Mouse (Mus musculus) forebrain, embryonic 13.5 days (tissue): ENCODE data around the gene Ighmbp2. TPM values are rescaled to one million over a fixed set of nuclear protein-coding genes. Genes with fewer than 3 reads are reported as not detected.

ENCODE experiments used
- ATAC-seq: fragments of 200-750 bp; cut with Nextera tagmentation; 2 replicates; pipeline ENCODE4 v1.8.0; 2017
- H3K27ac ChIP-seq: fragments of 300-500 bp; sonication (generic); 2 replicates; pipeline ENCODE4 v1.5.1; 2015; ENCODE audit warnings: inconsistent platforms, mild to moderate bottlenecking, moderate library complexity
- H3K27me3 ChIP-seq: fragments of 300-500 bp; sonication (generic); 2 replicates; pipeline ENCODE4 v1.6.1; 2015; ENCODE audit warnings: mild to moderate bottlenecking, inconsistent platforms
- H3K36me3 ChIP-seq: fragments of 300-500 bp; sonication (generic); 2 replicates; pipeline ENCODE4 v1.6.1; 2015; ENCODE audit warnings: mild to moderate bottlenecking, inconsistent platforms; ENCODE audit not compliant: poor library complexity, severe bottlenecking
- H3K4me1 ChIP-seq: fragments of 300-500 bp; sonication (generic); 2 replicates; pipeline ENCODE4 v1.6.1; 2015; ENCODE audit warnings: inconsistent platforms
- H3K4me2 ChIP-seq: fragments of 300-500 bp; sonication (generic); 2 replicates; pipeline ENCODE4 v1.6.1; 2015; ENCODE audit warnings: inconsistent platforms, mild to moderate bottlenecking, moderate library complexity
- H3K4me3 ChIP-seq: fragments of 300-500 bp; sonication (generic); 2 replicates; pipeline ENCODE4 v1.5.1; 2015; ENCODE audit warnings: mild to moderate bottlenecking, inconsistent platforms
- H3K9ac ChIP-seq: fragments of 300-500 bp; sonication (generic); 2 replicates; pipeline ENCODE4 v1.6.1; 2015; ENCODE audit warnings: mild to moderate bottlenecking, inconsistent platforms
- H3K9me3 ChIP-seq: fragments of 300-500 bp; sonication (generic); replicated peaks from 2 replicates; pipeline ENCODE4 v1.6.1; 2016; ENCODE audit warnings: inconsistent platforms
- WGBS: fragments of 180-500 bp; shearing (Covaris S2); methylation state at CpG from one replicate; pipeline ENCODE4 v1.1.7; 2015; 5-methylcytosine and 5-hydroxymethylcytosine counted together
- polyA plus RNA-seq: library from polyadenylated mRNA; unstranded; fragments of >200 nt; fragmentation: Nextera tagmentation; extraction: Ambion mirVana; gene quantifications from 2 replicates; pipeline ENCODE4 v1.2.1, GENCODE M21; 2015

The Ighmbp2 gene
- polyA plus RNA-seq, 1 experiment from 2014 or later = 10.6 TPM

DNA sequence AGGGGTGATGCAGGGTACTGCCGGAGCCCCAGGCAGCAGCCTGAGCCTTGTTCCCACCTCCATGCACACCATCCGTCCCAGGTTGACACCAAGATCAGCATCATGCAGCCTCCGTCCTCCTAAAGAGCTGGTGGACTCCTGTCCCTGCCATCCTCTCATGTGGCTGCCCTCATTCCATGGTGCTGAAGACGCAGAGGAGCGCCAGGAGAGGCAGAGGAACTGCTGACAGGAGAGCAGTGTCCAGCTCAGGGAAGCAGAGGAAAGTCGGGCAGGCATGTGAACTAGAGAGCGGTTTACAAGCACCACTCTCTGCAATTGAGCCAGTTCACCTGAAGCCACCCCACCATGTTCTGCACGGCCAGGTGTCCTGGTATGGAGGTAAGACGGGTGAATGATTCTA, 9.5 kb downstream of the Ighmbp2 start:
- no peak for ATAC-seq
- H3K27ac ChIP-seq = no peak overlapping the region
- H3K4me1 ChIP-seq = no peaks in the 10 kb centered on the region
- H3K36me3 ChIP-seq = peaks cover 97% of the 10 kb centered on the region
- H3K4me2 ChIP-seq = no peak overlapping the region
- no peak overlapping the region for H3K9ac ChIP-seq
- no peak overlapping the region for H3K4me3 ChIP-seq
- no peaks in the 10 kb centered on the region for H3K9me3 ChIP-seq
- WGBS = 95% methylated on average over 9 of the region's 9 CpGs
- no peaks in the 10 kb centered on the region for H3K27me3 ChIP-seq

DNA sequence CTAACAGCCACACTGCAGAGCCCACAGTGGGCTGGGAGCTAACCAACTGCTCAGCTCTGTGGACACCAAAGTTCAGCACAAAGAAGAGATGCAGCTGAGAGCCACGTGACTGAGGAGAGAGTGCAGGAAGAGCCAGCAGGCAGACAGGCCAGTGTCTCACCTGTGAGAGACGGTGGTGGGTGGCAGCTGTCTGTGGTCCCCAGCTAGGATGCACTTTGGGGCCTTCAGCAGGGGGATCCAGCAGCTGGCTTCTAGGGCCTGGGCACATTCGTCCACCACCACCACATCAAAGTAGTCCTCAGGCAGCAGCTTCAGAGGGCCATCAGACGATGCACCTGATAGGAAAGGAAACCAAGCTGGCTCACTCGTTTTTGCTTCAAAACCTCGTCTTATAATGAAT, 11.5 kb downstream of the Ighmbp2 start:
- WGBS = 93% methylated on average over 6 of the region's 6 CpGs
- no peak for ATAC-seq

DNA sequence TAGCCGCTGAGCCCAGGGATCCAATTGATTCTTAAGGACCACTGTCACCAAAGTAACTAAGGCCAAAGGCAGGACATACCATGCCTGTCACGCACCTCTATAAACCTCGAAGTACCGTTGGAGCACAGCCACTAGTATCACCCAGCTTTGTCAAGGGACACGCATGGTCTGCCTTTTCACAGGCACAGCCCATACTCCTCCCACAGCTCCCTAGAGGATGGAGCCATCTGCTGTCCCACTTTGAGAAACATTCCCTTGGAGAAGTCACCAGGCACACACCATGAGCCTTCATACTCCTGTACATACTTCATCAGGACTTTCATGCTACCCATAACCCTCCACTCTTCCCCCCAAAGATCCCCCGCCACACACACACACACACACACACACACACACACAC, 13.0 kb downstream of the Ighmbp2 start:
- Histone ChIP-seq H3K36me3 (peaks cover 99% of the 10 kb centered on the region), H3K4me1 (no peaks in the 10 kb centered on the region), H3K9me3 (no peaks in the 10 kb centered on the region), H3K9ac (no peak overlapping the region), H3K27ac (no peak overlapping the region), H3K27me3 (no peaks in the 10 kb centered on the region), H3K4me3 (no peak overlapping the region), H3K4me2 (no peak overlapping the region)
- ATAC-seq = no peak
- WGBS = 99% methylated on average over 6 of the region's 6 CpGs

More for the DNA sequence above, 11.5 kb downstream of the Ighmbp2 start:
- Histone ChIP-seq H3K9me3 (no peaks in the 10 kb centered on the region), H3K4me1 (no peaks in the 10 kb centered on the region), H3K36me3 (peaks cover 99% of the 10 kb centered on the region), H3K4me3 (no peak overlapping the region), H3K27me3 (no peaks in the 10 kb centered on the region), H3K9ac (no peak overlapping the region), H3K27ac (no peak overlapping the region), H3K4me2 (no peak overlapping the region)

DNA sequence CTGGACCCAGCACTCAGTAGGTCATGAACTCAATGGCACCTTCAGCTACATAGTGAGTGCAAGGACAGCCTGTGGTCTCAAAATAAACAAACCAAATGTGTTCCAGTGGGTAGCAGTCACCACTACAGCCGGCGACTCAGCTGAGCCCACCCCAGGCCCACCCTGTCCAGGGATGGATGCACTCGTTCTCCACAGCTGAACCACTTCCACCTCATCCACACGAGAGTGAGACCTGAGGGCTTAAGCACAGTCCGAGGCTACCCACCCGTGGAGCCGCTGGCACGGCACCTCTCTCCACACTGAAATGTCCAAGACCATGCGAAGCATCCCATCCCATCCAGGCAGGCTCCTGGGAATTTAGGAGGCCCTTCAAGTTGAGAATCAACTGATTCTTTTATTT, 13.5 kb downstream of the Ighmbp2 start:
- Histone ChIP-seq H3K36me3 (peaks cover 99% of the 10 kb centered on the region), H3K9ac (no peak overlapping the region), H3K27ac (no peak overlapping the region), H3K4me2 (no peak overlapping the region), H3K9me3 (no peaks in the 10 kb centered on the region), H3K4me3 (no peak overlapping the region), H3K4me1 (no peaks in the 10 kb centered on the region), H3K27me3 (no peaks in the 10 kb centered on the region)
- ATAC-seq = no peak
- 89% methylated on average over 9 of the region's 9 CpGs for WGBS

DNA sequence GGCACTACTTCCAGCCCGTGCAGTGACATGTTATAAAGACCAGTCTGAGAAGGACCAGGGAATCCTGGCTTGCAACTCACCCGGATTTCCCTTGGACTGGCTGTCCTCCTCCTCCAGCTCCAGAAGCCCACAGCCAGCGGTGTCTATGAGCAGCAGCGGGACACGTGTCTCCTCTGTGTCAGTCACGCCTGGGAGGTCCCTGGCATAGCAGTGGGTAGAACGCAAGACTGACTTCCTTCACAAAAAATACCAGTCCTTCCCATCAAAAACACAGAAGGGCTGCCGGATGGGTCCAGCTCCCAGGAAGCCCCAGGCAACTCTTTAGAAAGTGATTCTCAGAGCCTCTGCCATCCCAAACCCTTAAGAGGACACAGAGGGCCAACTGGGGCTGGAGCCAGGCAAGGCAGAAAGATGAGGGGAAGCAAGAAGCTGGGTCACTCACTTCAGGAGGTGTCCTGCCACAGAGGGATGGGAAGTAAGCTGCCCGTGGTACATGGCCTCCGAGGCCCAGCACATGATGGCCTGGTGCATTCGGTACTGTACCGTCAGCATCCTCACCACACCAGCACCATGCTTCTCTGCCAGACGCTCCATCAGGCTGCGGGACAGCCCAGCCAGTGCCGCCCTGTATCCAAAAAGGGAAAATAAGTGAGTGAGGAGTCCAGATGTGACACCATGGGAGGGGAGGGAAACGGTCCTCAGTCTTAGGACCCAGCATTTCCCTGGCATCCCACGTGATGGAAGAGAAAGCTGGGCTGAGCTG, 14.4 kb downstream of the Ighmbp2 start:
- H3K27ac ChIP-seq = no peak overlapping the region
- peaks cover 99% of the 10 kb centered on the region for H3K36me3 ChIP-seq
- no peak overlapping the region for H3K4me2 ChIP-seq
- 91% methylated on average over 17 of the region's 17 CpGs for WGBS
- no peak overlapping the region for H3K9ac ChIP-seq
- no peak overlapping the region for H3K4me3 ChIP-seq
- no peaks in the 10 kb centered on the region for H3K9me3 ChIP-seq
- no peak for ATAC-seq
- no peaks in the 10 kb centered on the region for H3K4me1 ChIP-seq
- no peaks in the 10 kb centered on the region for H3K27me3 ChIP-seq

DNA sequence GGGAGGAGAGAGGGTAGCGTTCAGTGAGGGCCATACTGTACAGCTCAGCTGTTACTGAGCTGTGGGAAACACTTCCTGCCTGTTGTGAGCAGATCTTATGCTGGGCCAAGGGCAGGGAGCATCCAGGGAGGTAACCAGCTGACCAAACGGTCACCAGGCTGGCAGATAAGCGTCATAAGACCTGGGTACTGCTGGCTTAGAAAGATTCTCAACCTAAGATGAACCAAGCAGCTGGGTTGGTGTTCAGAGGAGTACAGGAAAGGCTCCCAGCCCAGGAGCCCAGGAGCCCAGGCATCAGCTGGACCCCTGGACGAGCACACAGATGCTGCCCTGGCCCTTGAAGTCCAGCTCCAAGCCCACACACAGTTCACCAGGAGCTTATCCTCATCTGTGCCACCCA, 15.5 kb downstream of the Ighmbp2 start:
- ATAC-seq = no peak
- H3K4me1 ChIP-seq = no peaks in the 10 kb centered on the region
- no peak overlapping the region for H3K4me2 ChIP-seq
- H3K4me3 ChIP-seq = no peak overlapping the region
- H3K9ac ChIP-seq = no peak overlapping the region
- H3K27me3 ChIP-seq = no peaks in the 10 kb centered on the region
- 88% methylated on average over 4 of the region's 4 CpGs for WGBS
- no peak overlapping the region for H3K27ac ChIP-seq
- peaks cover 95% of the 10 kb centered on the region for H3K36me3 ChIP-seq
- H3K9me3 ChIP-seq = no peaks in the 10 kb centered on the region

DNA sequence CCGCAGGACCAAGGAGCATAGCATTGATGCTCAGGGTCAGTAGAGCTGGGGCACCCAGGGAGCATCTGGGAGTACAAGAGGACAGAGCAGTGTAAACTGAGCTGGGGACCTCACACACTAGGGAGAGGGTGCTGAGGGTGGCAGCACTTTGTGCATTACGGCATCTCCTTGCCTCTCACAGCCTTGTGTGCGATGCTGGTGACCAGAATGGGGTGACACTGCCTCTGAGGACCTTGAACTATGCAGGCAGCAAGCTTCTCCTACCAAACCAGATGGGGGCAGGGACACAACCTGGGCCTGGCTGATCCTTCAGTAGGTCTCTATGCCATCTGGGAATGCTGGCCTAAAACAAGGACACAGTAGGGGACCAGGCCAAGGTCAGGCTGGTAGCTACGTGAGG, 16.1 kb downstream of the Ighmbp2 start:
- ATAC-seq = no peak
- Histone ChIP-seq H3K4me1 (no peaks in the 10 kb centered on the region), H3K4me2 (no peak overlapping the region), H3K9ac (no peak overlapping the region), H3K27ac (no peak overlapping the region), H3K9me3 (no peaks in the 10 kb centered on the region), H3K36me3 (peaks cover 95% of the 10 kb centered on the region), H3K4me3 (no peak overlapping the region), H3K27me3 (no peaks in the 10 kb centered on the region)
- 94% methylated on average over 4 of the region's 4 CpGs for WGBS

DNA sequence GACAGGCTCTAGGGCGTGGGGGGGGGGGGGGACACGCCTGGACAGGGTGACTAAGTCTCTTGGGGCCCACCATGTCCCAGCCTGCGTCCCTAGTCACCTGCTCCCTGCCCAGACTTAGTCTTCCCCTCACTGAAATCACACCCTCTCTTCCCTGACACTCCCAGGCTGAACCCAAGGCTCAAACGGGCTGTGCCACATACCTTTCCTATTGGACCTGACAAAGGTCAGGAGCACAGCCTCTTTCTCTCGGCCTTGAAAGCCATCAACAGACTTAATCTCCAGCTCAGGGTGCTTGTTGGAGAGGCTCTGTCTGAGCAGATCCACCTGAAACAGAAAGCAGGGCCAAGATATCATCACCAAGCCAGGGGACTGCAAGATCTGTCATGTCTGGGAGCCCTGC, 16.7 kb downstream of the Ighmbp2 start:
- Histone ChIP-seq H3K4me1 (no peaks in the 10 kb centered on the region), H3K4me3 (no peak overlapping the region), H3K27me3 (no peaks in the 10 kb centered on the region), H3K9ac (no peak overlapping the region), H3K27ac (no peak overlapping the region), H3K36me3 (peaks cover 95% of the 10 kb centered on the region), H3K9me3 (no peaks in the 10 kb centered on the region), H3K4me2 (no peak overlapping the region)
- no peak for ATAC-seq
- 84% methylated on average over 5 of the region's 5 CpGs for WGBS

DNA sequence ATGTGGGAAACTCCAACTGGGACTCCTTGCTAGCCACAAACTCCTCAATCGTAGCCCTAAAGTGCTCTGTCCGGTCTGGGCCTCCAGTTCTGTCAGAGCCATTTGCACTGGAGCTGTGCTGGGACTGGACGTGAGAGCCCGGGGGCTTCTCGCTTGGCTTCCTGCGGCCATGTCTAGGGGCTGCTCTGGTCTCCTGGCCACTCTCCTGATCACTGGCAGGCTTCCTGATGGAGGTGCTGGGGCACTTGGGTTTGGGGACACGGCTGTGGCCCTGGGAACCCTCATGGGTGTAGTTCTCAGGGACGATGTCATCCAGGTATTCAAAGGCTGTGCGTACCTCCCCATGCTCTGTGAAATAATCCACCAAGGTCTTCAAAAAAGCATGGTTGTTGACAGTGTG, 17.6 kb downstream of the Ighmbp2 start:
- H3K36me3 ChIP-seq = peaks cover 95% of the 10 kb centered on the region
- WGBS = 97% methylated on average over 9 of the region's 9 CpGs

DNA sequence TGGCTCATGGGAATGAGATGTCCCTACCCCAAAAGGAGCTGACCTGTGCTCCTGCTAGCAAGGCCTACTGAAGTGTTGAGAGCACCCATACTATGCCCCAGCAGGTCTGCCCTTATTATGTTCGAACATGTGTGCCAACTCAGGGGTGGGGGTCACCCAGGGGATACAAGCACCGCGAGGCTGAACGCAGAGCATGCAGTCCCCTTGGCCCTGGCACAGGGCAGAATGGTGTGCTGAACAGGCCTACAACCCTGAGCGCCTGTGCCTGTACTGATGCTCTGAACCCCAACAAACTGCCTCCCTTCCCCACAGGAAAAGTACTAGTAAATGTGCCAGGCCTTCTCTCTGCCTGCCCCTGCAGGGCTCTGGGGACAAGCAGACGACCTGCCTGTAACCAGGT, 18.5 kb downstream of the Ighmbp2 start:
- no peaks in the 10 kb centered on the region for H3K27me3 ChIP-seq
- no peak overlapping the region for H3K9ac ChIP-seq
- no peak overlapping the region for H3K27ac ChIP-seq
- no peaks in the 10 kb centered on the region for H3K4me1 ChIP-seq
- no peak overlapping the region for H3K4me3 ChIP-seq
- H3K9me3 ChIP-seq = no peaks in the 10 kb centered on the region
- no peak for ATAC-seq
- 92% methylated on average over 6 of the region's 6 CpGs for WGBS
- no peak overlapping the region for H3K4me2 ChIP-seq
- H3K36me3 ChIP-seq = peaks cover 96% of the 10 kb centered on the region

More for the DNA sequence above, 17.6 kb downstream of the Ighmbp2 start:
- no peak overlapping the region for H3K9ac ChIP-seq
- H3K27ac ChIP-seq = no peak overlapping the region
- no peaks in the 10 kb centered on the region for H3K9me3 ChIP-seq
- no peak for ATAC-seq
- H3K4me3 ChIP-seq = no peak overlapping the region
- no peaks in the 10 kb centered on the region for H3K4me1 ChIP-seq
- H3K27me3 ChIP-seq = no peaks in the 10 kb centered on the region
- H3K4me2 ChIP-seq = no peak overlapping the region

DNA sequence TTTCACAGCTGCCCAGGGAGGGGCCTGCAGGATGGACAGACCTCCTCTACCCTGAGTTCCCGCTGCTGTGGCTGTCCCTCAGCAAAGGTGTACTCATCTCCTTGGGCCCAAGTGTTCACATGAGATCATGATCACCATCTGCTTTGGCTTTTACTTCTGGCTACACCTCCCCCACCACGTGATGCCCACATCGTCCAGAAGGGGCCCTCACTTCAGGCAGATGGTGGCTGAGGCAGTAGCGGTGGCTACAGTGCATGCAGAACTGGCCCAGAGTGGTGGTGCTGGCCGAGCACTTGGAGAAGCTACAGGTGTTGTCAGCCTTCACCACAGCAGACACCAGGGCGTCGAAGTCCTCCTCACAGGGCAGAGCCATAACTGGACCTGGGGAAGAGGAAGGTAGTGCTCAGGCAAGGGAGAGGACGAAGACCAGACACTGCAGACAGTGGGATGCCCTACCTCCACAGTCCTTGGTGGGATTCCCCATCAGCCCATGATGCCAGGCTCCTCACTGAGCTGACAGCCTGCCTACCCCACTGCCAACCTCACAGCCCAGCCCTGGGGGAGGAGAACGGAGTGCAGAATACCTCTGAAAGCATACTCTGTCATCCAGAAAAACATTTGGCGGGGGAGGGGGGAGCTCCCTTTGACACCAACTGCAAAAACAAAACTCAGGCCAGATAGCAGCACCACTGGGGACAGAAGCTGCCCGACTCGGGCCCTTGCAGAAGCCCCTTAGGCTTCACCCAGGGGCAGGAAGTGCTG, 20.9 kb downstream of the Ighmbp2 start:
- H3K4me2 ChIP-seq = no peak overlapping the region
- ATAC-seq = no peak
- 87% methylated on average over 12 of the region's 12 CpGs for WGBS
- no peak overlapping the region for H3K27ac ChIP-seq
- no peaks in the 10 kb centered on the region for H3K27me3 ChIP-seq
- no peak overlapping the region for H3K4me3 ChIP-seq
- H3K9me3 ChIP-seq = no peaks in the 10 kb centered on the region
- peaks cover 72% of the 10 kb centered on the region for H3K36me3 ChIP-seq
- H3K9ac ChIP-seq = no peak overlapping the region
- no peaks in the 10 kb centered on the region for H3K4me1 ChIP-seq

DNA sequence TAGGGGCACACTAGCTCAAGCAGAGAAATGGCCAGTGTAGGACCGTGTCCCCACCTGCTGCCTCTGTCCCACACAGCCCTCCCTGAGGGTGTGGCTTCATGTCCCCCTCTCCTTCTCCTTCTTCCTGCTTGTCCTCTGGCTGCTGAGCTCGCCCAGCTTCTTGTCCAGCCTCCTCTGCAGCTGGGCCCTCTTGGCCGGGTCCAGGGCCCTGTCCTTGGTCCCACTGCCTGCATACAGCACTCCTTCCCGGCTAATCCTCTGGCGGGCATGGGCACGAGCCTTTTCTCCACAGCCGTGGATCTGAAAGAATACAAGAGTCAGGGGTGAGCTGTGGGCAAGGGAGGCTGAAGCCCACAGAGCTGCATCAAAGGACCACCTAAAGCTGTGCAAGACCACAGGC, 21.5 kb downstream of the Ighmbp2 start:
- H3K27me3 ChIP-seq = no peaks in the 10 kb centered on the region

More for the DNA sequence above, 21.5 kb downstream of the Ighmbp2 start:
- Histone ChIP-seq H3K9me3 (no peaks in the 10 kb centered on the region), H3K4me3 (no peak overlapping the region), H3K9ac (no peak overlapping the region), H3K4me1 (no peaks in the 10 kb centered on the region), H3K27ac (no peak overlapping the region), H3K4me2 (no peak overlapping the region), H3K36me3 (peaks cover 66% of the 10 kb centered on the region)
- ATAC-seq = no peak
- 95% methylated on average over 7 of the region's 7 CpGs for WGBS
